Mouse (Mus musculus) lung, adult 18-20 months (tissue): ENCODE measurements at regions not wholly inside any gene's neighbourhood (a gene's known extent, or its start where the extent isn't known, plus 50 kb on each side); places are given as distances from the start of the nearest gene placed in this dataset.
A peak's percentile ranks its signal among the peaks of the same experiment; 100 is the strongest.
"Not testable (repeated sequence)": the region's sequence is repeated elsewhere in the genome, so short reads cannot be mapped to it uniquely, and the experiment has no call there.

ENCODE experiments used
- DNase-seq, 2 experiments: peaks; one replicate each; pipeline ENCODE4 v3.0.0; 2022; ENCODE audit warnings: mixed read lengths in 2 of 2

DNA sequence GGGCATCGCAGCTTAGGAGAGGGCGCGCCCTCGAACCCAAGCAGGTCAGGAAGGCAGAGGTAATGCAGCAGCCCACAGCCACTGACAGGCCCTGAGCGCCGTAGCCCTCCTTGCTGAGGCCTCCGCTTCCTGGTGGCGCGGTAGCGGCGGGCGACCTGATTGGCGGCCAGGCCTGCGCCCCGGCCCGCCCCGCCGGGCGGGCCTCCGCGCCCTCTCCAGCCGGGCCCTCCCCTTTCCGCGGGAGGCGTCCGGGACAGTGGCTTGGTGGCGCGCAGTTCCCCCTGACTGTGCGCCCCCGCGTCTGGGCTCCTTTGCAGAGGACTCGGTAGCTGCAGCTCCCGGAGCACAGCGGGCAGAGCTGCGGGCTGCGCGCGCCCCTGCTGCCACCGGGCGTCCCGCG is 242.1 kb downstream of the Gm21863 start:
- not testable (repeated sequence) for DNase-seq

DNA sequence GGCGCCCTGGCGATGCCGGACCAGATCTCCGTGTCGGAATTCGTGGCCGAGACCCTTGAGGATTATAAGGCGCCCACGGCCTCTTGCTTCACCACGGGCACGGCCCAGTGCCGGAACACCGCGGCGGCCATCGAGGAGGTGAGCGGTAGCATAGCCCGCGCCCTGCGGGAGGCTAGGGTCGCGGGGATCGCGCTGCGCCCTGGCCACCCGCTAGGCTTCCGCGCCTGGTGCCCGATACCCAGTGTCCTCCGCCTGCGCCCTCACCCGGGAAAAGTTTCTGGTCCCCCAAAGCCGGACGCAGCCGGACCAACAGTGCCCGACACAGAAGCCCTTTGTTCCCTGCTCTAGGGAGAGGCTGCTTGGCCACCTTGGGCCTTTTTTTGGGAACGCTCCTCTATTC is 242.6 kb downstream of the Gm21863 start:
- DNase-seq, result not testable (repeated sequence)

DNA sequence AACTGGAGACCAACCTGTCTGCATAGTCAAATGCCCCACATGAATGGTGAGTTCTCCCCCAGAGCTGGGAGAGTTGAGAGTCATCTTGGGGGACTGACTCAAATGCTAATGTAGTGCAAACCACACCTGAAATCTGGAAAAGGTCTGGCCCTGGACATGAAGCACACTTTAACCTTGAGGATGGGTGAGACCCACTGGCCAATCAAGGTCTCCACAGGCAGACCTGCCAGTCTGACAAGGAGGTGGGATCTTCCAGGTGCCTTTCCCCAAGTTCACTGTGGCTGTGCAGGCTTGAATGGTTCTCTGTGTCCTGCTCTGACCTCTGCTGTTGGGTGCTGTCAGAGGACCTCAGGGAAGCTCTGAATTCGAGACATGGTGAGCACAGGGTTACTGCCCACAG is 269.6 kb downstream of the Gm21863 start:
- DNase-seq, result not testable (repeated sequence)

DNA sequence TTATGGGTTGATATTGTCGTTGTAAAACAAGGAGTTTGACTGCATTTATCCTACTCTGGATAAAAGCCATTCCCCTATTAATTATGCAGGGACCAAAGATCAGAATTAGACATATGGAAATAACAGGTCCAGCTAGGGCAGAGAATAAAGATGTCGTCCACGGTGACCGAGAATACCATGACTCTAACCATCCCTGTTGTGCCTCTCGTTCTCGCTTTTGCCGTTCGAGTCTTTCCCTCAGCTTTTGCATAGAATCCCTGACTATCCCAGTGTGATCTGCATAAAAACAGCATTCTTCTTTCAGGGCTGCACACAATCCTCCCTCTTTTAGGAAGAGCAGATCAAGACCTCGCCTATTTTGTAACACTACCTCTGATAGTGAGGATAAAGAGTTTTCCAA is 272.5 kb downstream of the Gm21863 start:
- not testable (repeated sequence) for DNase-seq

DNA sequence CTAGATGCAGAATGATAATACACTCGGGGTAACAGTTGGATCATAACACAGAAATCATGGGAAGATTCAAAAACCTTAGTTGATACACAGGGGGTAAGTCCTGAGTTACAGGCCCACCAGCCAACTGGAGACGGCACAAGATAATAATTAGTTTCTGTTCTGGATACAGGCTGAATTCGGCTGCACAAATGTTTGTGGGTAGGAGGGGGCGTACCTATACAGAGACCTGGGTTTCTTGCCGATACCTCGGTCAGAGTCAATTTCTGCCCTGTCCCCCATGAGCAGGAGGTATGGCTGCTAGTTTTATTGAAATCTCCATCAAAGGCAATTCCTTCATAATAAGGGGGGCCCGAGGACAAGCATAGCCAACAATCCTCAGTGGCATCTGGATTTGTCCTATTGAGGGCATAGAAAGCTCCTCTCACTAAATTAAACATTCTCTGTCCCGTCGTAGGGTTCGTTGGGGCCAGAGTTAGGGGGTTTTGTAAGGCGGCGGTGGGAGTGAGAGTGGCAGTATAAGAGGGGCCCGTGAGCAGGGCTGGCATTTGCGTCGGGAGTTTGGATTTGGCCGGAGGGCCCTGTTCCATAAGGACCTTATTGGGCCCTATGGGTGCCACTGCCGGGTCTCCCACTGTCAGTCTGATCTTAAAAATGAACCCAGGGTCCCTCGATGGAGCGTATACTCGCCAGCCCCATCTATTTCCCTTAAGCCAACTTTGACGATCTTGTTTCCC is 273.3 kb downstream of the Gm21863 start:
- not testable (repeated sequence) for DNase-seq

DNA sequence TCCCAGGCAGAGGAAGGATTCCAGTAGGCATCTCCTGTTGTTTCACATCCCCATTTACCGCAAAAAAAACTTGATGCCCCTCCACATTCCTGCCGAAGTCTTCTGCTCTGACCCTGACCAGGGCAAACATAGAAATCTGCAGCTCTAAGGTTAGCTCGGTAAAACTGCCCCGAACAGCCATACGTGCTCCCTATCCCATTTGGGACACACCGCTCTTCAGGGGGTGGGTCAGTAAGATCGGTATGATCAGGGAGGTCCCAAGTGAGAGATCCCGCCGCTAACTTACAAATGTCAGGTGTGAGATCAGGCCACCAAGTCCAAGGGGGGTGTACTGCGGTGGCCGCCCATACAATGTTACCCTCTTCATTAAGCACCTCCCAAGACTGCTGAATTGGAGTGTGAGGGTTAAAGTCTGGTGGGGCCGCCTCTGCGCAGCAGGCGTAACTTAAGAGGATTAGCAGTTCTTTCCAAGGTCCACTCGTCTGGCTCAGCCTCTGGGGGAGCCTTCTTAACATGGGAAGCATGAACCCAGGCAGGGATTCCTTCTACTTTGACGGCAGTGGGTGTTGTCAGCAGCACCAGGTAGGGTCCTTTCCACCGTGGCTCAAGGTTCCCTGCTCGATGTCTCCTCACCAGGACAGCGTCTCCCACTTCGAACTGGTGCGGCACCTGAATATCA is 274.2 kb downstream of the Gm21863 start:
- DNase-seq, result not testable (repeated sequence)

DNA sequence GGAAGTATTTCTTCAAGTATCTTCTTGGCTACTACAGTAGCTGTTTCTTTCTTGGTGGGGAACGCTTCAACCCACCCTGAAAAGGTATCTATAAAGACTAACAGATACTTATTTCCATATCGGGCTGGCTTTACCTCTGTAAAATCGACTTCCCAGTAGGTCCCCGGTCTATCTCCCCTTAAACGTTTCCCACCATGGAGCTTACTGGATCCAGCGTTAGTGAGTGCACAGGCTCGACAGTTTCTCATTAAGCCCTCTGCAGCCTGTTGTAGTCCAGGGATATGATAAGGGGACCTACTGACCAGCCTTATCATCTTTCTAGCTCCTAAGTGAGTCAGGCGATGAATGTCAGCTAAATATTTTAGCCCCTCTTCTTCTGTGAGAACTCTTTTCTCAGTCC is 275.1 kb downstream of the Gm21863 start:
- DNase-seq, result not testable (repeated sequence)

DNA sequence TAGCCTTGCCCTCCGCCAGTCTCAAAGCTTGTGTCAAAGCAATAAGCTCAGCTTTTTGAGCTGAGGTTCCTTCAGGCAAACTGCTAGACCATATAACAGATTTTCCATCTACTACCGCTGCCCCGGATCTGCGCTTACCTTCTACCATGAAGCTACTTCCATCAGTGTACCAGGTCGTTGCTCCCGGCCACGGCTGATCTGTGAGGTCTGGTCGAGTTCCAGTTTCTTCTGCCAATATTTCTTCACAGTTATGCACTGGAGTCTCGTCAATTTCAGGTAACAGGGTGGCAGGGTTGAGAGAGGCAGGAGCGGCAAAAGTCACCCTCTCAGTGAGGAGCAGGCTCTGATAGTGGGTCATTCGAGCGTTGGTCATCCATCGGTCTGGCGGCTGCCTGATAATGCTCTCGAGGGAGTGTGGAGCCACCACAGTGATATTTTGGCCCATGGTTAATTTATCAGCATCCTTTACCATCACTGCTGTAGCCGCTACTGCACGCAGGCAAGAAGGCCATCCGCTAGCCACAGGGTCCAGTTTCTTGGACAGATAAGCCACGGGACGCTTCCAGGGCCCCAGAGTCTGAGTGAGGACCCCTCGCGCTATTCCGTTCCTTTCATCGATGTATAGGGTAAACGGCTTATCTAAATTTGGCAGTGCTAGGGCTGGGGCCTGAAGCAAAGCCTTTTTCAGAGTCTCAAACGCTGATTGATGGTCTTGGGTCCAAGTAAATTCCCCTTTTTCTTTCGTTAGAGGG is 276.0 kb downstream of the Gm21863 start:
- peak in 1 of 2 experiments; percentile 3 for DNase-seq

DNA sequence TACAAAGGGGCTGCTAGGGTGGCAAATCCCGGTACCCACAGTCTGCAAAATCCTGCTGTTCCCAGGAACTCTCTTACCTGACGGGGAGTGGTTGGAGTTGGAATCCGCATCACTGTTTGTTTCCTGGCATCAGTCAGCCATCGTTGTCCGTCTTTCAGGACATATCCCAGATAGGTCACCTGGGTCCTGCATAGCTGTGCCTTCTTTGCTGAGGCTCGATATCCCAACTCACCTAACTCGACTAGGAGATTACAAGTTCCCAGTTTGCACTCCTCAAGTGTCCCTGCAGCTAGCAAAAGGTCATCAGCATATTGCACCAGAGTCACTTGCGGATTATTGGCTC is 276.6 kb downstream of the Gm21863 start:
- peak in 1 of 2 experiments; percentile 7 for DNase-seq

DNA sequence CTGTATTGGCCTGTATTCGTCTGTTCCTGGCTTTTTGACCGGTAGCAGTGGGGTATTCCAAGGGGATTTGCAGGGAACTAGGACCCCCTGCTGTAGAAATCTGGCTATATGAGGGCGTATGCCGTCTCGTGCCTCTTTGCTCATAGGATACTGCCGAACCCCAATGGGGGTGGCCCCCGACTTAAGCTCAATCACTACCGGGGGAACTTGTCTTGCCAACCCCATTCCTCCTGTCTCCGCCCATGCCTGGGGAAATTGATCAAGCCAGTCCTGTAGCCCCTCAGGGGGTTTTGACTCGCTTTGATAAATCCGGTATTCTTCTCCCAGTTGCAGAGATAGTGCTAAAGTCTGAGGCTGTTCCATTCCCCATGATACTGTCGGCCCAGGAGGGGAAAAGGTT is 277.2 kb downstream of the Gm21863 start:
- DNase-seq, result peak in 1 of 2 experiments; percentile 4

DNA sequence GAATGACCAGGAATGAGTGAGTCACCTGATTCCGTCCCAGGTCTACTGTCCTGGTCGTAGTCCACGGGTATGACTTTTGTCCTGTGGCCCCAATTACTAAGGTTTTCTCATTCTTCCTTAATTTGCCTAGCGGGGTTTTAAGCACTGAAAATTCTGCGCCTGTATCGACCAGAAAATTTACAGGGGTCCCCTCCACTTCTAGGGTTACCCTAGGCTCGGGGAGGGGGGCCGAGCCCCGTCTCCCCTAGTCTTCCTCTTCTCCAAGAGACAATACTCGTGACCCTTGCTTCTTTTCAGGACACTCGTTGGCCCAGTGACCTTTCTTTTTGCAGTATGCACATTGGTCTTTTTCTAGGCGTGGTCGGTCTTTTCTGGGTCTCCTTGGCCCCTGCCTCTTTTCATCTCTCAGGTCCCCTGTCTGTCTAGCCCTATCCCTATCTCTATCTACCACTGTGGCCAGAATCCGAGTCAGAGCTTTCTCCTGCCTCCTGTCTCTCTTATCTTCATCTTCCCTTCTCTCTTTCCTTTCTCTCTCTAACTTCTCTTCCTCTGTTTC is 277.8 kb downstream of the Gm21863 start:
- no peak for DNase-seq

DNA sequence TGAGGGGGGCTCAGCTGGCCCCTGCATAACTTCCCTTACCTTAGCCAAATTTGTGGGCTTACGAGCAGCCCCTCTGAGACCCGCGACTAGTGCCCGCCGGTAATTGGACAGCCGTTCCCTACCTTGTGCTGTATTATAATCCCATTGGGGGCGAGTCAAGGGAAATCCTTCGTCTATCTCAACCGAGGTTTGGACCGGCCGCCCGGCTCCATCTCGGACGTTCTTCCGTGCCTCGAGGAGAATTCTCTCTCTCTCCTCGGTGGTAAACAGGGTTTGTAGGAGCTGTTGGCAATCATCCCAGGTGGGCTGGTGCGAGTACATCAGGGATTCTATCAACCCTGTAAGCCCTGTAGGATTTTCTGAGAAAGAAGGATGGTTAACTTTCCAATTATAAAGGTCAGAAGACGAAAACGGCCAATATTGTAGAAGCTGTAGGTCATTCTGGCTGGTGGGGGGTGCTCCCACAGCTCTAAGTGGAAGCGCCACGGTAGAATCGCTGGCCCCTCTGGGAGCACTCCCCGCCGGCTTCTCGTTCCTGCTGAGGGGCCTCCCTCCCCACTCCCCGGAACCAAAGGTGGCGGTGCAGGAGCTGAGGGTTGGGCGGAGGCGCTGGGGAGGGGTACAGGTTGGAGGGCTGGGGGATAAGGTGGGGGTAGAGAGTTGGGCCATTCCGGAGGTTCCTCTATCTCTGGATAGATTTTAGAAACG is 278.6 kb downstream of the Gm21863 start:
- DNase-seq, result peak in 1 of 2 experiments; percentile 6

DNA sequence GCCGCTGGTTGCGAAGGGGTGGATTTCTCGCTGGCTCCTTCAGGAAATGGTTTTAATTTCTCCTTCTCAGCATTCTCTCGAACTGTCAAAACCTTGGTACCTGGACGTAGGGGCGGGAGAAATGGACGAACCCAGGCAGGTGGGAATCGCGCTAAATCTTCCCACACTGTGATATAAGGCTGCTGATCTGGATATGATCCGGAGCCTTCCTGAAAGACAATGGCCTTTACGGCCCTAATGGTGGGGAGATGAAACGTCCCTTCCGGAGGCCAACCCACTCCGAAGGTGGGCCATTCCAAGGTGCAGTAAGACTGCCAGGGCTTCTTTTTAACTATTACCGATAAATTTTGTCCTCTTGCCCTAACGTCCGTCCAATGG is 279.1 kb downstream of the Gm21863 start:
- no peak for DNase-seq

DNA sequence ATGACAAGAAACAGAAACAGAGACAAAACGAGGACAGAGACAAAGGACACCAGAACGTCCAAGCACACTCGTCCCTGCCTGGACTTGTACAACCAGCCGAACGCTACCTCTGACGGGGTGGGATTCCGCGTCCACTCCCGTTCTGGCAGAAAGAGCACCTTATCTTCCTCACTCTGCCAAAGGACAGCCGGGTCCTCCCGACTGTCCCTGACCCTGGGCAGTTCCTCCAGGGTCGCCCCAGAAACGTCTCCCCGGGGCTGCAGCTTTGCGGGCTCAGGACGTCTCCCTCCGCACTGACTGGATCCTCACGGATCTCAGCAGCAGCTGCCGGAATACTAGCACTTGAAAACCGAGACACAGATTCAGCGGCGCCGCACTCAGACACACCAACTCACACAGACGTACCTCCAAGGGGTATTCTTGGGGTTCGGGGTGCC is 279.6 kb downstream of the Gm21863 start:
- DNase-seq, result peak in 1 of 2 experiments; percentile 3
